Mouse (Mus musculus): Measurements from ENCODE around the gene Ushbp1. TPM values are rescaled to one million over a fixed set of nuclear protein-coding genes. Genes with fewer than 3 reads are reported as not detected.

Gene Ushbp1
- polyA plus RNA-seq, 1 experiment: 38.5 TPM

- TF ChIP-seq POLR2A (IDR thresholded peaks at IDR 0.05; ENCODE audit: low read depth, low read length): no peak
- TF ChIP-seq CTCF (conservative IDR thresholded peaks at IDR 0.05; ENCODE audit: insufficient read depth, insufficient read length, low read depth, low read length): no peak
These were observed 7.7 kb upstream of the Ushbp1 start for GRCm38 (mm10) chr8:71403107-71403885.

GRCm38 (mm10) chr8:71402446-71402964 is 6.9 kb upstream of the Ushbp1 start:
- H3K27ac ChIP-seq (ENCODE audit: insufficient read depth, low read depth, low read length): no peak overlapping the region
- H3K27me3 ChIP-seq (replicated peaks; ENCODE audit: control insufficient read depth, insufficient read depth, low read length): no peaks in the 10 kb centered on the region
- TF ChIP-seq CTCF (conservative IDR thresholded peaks at IDR 0.05; ENCODE audit: insufficient read depth, insufficient read length, low read depth, low read length) (no peak), POLR2A (IDR thresholded peaks at IDR 0.05; ENCODE audit: low read depth, low read length) (no peak)
- no peak overlapping the region for H3K4me3 ChIP-seq (ENCODE audit: insufficient read depth, low read depth, low read length)
- WGBS: 88% methylated on average over 9 of the region's 9 CpGs
- no peak for DNase-seq
- H3K4me1 ChIP-seq (ENCODE audit: control insufficient read depth, insufficient read depth, low read length): peaks cover 12% of the 10 kb centered on the region; the same call in 1 of the 2 replicates
- no peaks in the 10 kb centered on the region for H3K36me3 ChIP-seq (ENCODE audit: control insufficient read depth, insufficient read depth, low read length)

More at GRCm38 (mm10) chr8:71403107-71403885, 7.7 kb upstream of the Ushbp1 start:
- Histone ChIP-seq H3K4me3 (ENCODE audit: insufficient read depth, low read depth, low read length) (no peak overlapping the region), H3K27me3 (replicated peaks; ENCODE audit: control insufficient read depth, insufficient read depth, low read length) (no peaks in the 10 kb centered on the region), H3K4me1 (ENCODE audit: control insufficient read depth, insufficient read depth, low read length) (peaks cover 9% of the 10 kb centered on the region; the same call in 1 of the 2 replicates), H3K36me3 (ENCODE audit: control insufficient read depth, insufficient read depth, low read length) (no peaks in the 10 kb centered on the region), H3K27ac (ENCODE audit: insufficient read depth, low read depth, low read length) (no peak overlapping the region)
- WGBS: 61% methylated on average over 6 of the region's 6 CpGs
- DNase-seq: no peak

- H3K27me3 ChIP-seq (replicated peaks; ENCODE audit: control insufficient read depth, insufficient read depth, low read length): no peaks in the 10 kb centered on the region
- no peak overlapping the region for H3K4me3 ChIP-seq (ENCODE audit: insufficient read depth, low read depth, low read length)
- H3K4me1 ChIP-seq (ENCODE audit: control insufficient read depth, insufficient read depth, low read length): peaks cover 12% of the 10 kb centered on the region; the same call in 1 of the 2 replicates
- no peak overlapping the region for H3K27ac ChIP-seq (ENCODE audit: insufficient read depth, low read depth, low read length)
- no peak for TF ChIP-seq POLR2A (IDR thresholded peaks at IDR 0.05; ENCODE audit: low read depth, low read length)
- no peak for TF ChIP-seq CTCF (conservative IDR thresholded peaks at IDR 0.05; ENCODE audit: insufficient read depth, insufficient read length, low read depth, low read length)
- no peak for DNase-seq
- H3K36me3 ChIP-seq (ENCODE audit: control insufficient read depth, insufficient read depth, low read length): no peaks in the 10 kb centered on the region
These were observed 5.9 kb upstream of the Ushbp1 start for GRCm38 (mm10) chr8:71401454-71401853.

GRCm38 (mm10) chr8:71400826-71401225 is 5.2 kb upstream of the Ushbp1 start:
- WGBS: 93% methylated on average over 2 of the region's 2 CpGs
- H3K4me3 ChIP-seq (ENCODE audit: insufficient read depth, low read depth, low read length): no peak overlapping the region
- TF ChIP-seq CTCF (conservative IDR thresholded peaks at IDR 0.05; ENCODE audit: insufficient read depth, insufficient read length, low read depth, low read length) (no peak), POLR2A (IDR thresholded peaks at IDR 0.05; ENCODE audit: low read depth, low read length) (no peak)

GRCm38 (mm10) chr8:71397701-71398100 is 2.1 kb upstream of the Ushbp1 start:
- TF ChIP-seq POLR2A (IDR thresholded peaks at IDR 0.05; ENCODE audit: low read depth, low read length): no peak
- no peak for TF ChIP-seq CTCF (conservative IDR thresholded peaks at IDR 0.05; ENCODE audit: insufficient read depth, insufficient read length, low read depth, low read length)
- 83% methylated on average over 12 of the region's 12 CpGs for WGBS
- no peaks in the 10 kb centered on the region for H3K27me3 ChIP-seq (replicated peaks; ENCODE audit: control insufficient read depth, insufficient read depth, low read length)
- H3K36me3 ChIP-seq (ENCODE audit: control insufficient read depth, insufficient read depth, low read length): no peaks in the 10 kb centered on the region
- H3K4me1 ChIP-seq (ENCODE audit: control insufficient read depth, insufficient read depth, low read length): peaks cover 5% of the 10 kb centered on the region; the same call in 1 of the 2 replicates
- H3K27ac ChIP-seq (ENCODE audit: insufficient read depth, low read depth, low read length): no peak overlapping the region
- no peak for DNase-seq
- 0 out of 2 replicates have a peak overlapping the region, but pooled peaks have one; percentile 75 for H3K4me3 ChIP-seq (ENCODE audit: insufficient read depth, low read depth, low read length)

More at GRCm38 (mm10) chr8:71400826-71401225, 5.2 kb upstream of the Ushbp1 start:
- no peaks in the 10 kb centered on the region for H3K36me3 ChIP-seq (ENCODE audit: control insufficient read depth, insufficient read depth, low read length)
- no peak for DNase-seq
- no peaks in the 10 kb centered on the region for H3K27me3 ChIP-seq (replicated peaks; ENCODE audit: control insufficient read depth, insufficient read depth, low read length)
- H3K27ac ChIP-seq (ENCODE audit: insufficient read depth, low read depth, low read length): no peak overlapping the region
- peaks cover 15% of the 10 kb centered on the region; the same call in 1 of the 2 replicates for H3K4me1 ChIP-seq (ENCODE audit: control insufficient read depth, insufficient read depth, low read length)

- H3K27ac ChIP-seq (ENCODE audit: insufficient read depth, low read depth, low read length): peak within 1 kb of the TSS; percentile 82
- DNase-seq: peak; percentile 98
- under 1% methylated on average over 34 of the region's 34 CpGs for WGBS
- H3K4me3 ChIP-seq (ENCODE audit: insufficient read depth, low read depth, low read length): peak within 1 kb of the TSS; percentile 75
- H3K4me1 ChIP-seq (ENCODE audit: control insufficient read depth, insufficient read depth, low read length): peaks cover 5% of the 10 kb centered on the region; the same call in 1 of the 2 replicates
- no peaks in the 10 kb centered on the region for H3K27me3 ChIP-seq (replicated peaks; ENCODE audit: control insufficient read depth, insufficient read depth, low read length)
- no peaks in the 10 kb centered on the region for H3K36me3 ChIP-seq (ENCODE audit: control insufficient read depth, insufficient read depth, low read length)
- TF ChIP-seq POLR2A (IDR thresholded peaks at IDR 0.05; ENCODE audit: low read depth, low read length) (no peak), CTCF (conservative IDR thresholded peaks at IDR 0.05; ENCODE audit: insufficient read depth, insufficient read length, low read depth, low read length) (no peak)
These were observed 1.2 kb upstream of the Ushbp1 start, which contains the start of gene Babam1 for GRCm38 (mm10) chr8:71396639-71397305. TSS of gene Babam1 (plus strand) at chr8:71396861.

Data from kidney, adult 2 months (tissue).